Mouse (Mus musculus) right cerebral cortex, adult 18-20 months (tissue): ENCODE measurements at regions not wholly inside any gene's neighbourhood (a gene's known extent, or its start where the extent isn't known, plus 50 kb on each side); places are given as distances from the start of the nearest gene placed in this dataset.

Experiments used
- DNase-seq: peaks from one replicate; pipeline ENCODE4 v3.0.0; 2022; ENCODE audit warnings: mixed read lengths

GRCm38 (mm10) chr13:48316747-48317146 lies 55.7 kb downstream of the Id4 start:
- no peak for DNase-seq

- DNase-seq = no peak
Measured at GRCm38 (mm10) chr13:48317457-48317856, 56.4 kb downstream of the Id4 start.

- no peak for DNase-seq
Measured at GRCm38 (mm10) chr13:48319001-48319400, 58.0 kb downstream of the Id4 start.

- no peak for DNase-seq
Measured at GRCm38 (mm10) chr13:48324290-48324718, 63.3 kb downstream of the Id4 start.

GRCm38 (mm10) chr13:48330619-48331018 lies 69.6 kb downstream of the Id4 start:
- DNase-seq = no peak

- no peak for DNase-seq
Measured at GRCm38 (mm10) chr13:48336135-48336534, 75.1 kb downstream of the Id4 start.

- no peak for DNase-seq
Measured at GRCm38 (mm10) chr13:48336602-48337001, 75.6 kb downstream of the Id4 start.

- no peak for DNase-seq
Measured at GRCm38 (mm10) chr13:48338561-48338960, 77.5 kb downstream of the Id4 start.

- no peak for DNase-seq
Measured at GRCm38 (mm10) chr13:48350124-48350523, 89.1 kb downstream of the Id4 start.

- no peak for DNase-seq
Measured at GRCm38 (mm10) chr13:48350955-48351354, 89.9 kb downstream of the Id4 start.

- no peak for DNase-seq
Measured at GRCm38 (mm10) chr13:48357118-48357517, 96.1 kb downstream of the Id4 start.

- DNase-seq = peak; percentile 9
Measured at GRCm38 (mm10) chr13:48357640-48358039, 96.6 kb downstream of the Id4 start.

GRCm38 (mm10) chr13:48371060-48371459 lies 110.0 kb downstream of the Id4 start:
- DNase-seq = no peak

GRCm38 (mm10) chr13:48376405-48376804 lies 115.4 kb downstream of the Id4 start:
- DNase-seq = no peak

- no peak for DNase-seq
Measured at GRCm38 (mm10) chr13:48383580-48384445, 122.8 kb downstream of the Id4 start.

GRCm38 (mm10) chr13:48384901-48385300 lies 123.9 kb downstream of the Id4 start:
- no peak for DNase-seq

GRCm38 (mm10) chr13:48391126-48391525 lies 122.1 kb downstream of the Zfp169 start:
- DNase-seq = no peak

GRCm38 (mm10) chr13:48397761-48398160 lies 115.5 kb downstream of the Zfp169 start:
- no peak for DNase-seq

GRCm38 (mm10) chr13:48398617-48399016 lies 114.6 kb downstream of the Zfp169 start:
- DNase-seq = no peak

- no peak for DNase-seq
Measured at GRCm38 (mm10) chr13:48402316-48402715, 110.9 kb downstream of the Zfp169 start.

GRCm38 (mm10) chr13:48422438-48423329 lies 90.6 kb downstream of the Zfp169 start:
- no peak for DNase-seq

GRCm38 (mm10) chr13:48426816-48427215 lies 86.4 kb downstream of the Zfp169 start:
- no peak for DNase-seq

- DNase-seq = no peak
Measured at GRCm38 (mm10) chr13:48436659-48437345, 76.4 kb downstream of the Zfp169 start.
